Mouse (Mus musculus): Measurements from ENCODE around the gene Rab37.

Gene Rab37

GRCm38 (mm10) chr11:115192180-115192579, 100.9 kb downstream of the Rab37 start:
- in situ Hi-C loops (cut with MboI, MseI), result no loop called here

GRCm38 (mm10) chr11:115194693-115195092, 103.5 kb downstream of the Rab37 start:
- in situ Hi-C loops (cut with MboI, MseI), result no loop called here

GRCm38 (mm10) chr11:115195933-115196332, 104.7 kb downstream of the Rab37 start:
- in situ Hi-C loops (cut with MboI, MseI), result no loop called here

- in situ Hi-C loops (cut with MboI, MseI), result no loop called here
Observed at GRCm38 (mm10) chr11:115197558-115197957, 106.3 kb downstream of the Rab37 start.

- in situ Hi-C loops (cut with MboI, MseI), result no loop called here
Observed at GRCm38 (mm10) chr11:115198932-115199384, 107.7 kb downstream of the Rab37 start.

GRCm38 (mm10) chr11:115200520-115200919, 109.3 kb downstream of the Rab37 start:
- in situ Hi-C loops (cut with MboI, MseI), result loop anchor here (5.0 kb wide), 1 partner anchor 72 kb away; no protein-coding TSS in a partner anchor

GRCm38 (mm10) chr11:115202316-115202715, 111.1 kb downstream of the Rab37 start:
- in situ Hi-C loops (cut with MboI, MseI), result loop anchor here (5.0 kb wide), 1 partner anchor 70 kb away; no protein-coding TSS in a partner anchor

GRCm38 (mm10) chr11:115202756-115203155, 111.5 kb downstream of the Rab37 start:
- in situ Hi-C loops (cut with MboI, MseI), result loop anchor here (5.0 kb wide), 1 partner anchor 70 kb away; no protein-coding TSS in a partner anchor

GRCm38 (mm10) chr11:115208126-115208525, 116.9 kb downstream of the Rab37 start:
- in situ Hi-C loops (cut with MboI, MseI), result loop anchor here (5.0 kb wide), 1 partner anchor 39 kb away; no protein-coding TSS in a partner anchor

- in situ Hi-C loops (cut with MboI, MseI), result loop anchor here (5.0 kb wide), 1 partner anchor 38 kb away; no protein-coding TSS in a partner anchor
Observed at GRCm38 (mm10) chr11:115208776-115209732, 117.8 kb downstream of the Rab37 start.

- in situ Hi-C loops (cut with MboI, MseI), result loop anchor here (5.0 kb wide), 1 partner anchor 37 kb away; no protein-coding TSS in a partner anchor
Observed at GRCm38 (mm10) chr11:115209958-115210357, 118.7 kb downstream of the Rab37 start.

Data from T-helper 2 cell (primary cell).